Mouse (Mus musculus): Measurements from ENCODE around the gene Vmn2r124. TPM values are rescaled to one million over a fixed set of nuclear protein-coding genes. Genes with fewer than 3 reads are reported as not detected.
"Not testable (repeated sequence)": the region's sequence is repeated elsewhere in the genome, so short reads cannot be mapped to it uniquely, and the experiment has no call there.

Gene Vmn2r124
- under 1 TPM in 13 of 26 experiments, not detected in 13; 0.04 to 0.33 (median 0.15) TPM for total RNA-seq (2018; cell fraction: chromatin; rRNA removed)
- not detected for total RNA-seq (2018; cell fraction: cytosol; rRNA removed)
- under 1 TPM in 15 of 26 experiments, not detected in 11; 0.05 to 0.21 (median 0.10) TPM for total RNA-seq (2018; cell fraction: nucleus; rRNA removed)
- polyA plus RNA-seq (2018) = not detected in 3 replicates

DNA sequence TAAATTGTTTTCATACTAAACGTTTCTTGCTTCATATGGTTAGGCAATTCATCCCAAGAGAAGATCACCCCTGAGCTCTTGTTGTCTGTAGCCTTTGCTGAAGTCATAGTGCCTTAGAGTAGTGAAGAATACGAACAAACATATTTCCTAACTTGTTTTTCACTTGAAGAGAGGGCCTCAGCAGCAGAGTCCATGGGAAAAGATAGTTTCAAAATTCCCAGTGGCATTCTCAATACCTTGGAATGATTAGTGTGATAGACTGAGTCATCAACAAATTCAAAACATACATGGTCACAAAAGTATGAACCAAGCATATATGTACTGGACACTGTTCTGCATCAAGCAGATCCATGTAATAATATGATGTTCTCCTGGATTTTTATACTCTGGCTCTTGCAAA, at the start of gene Vmn2r124:
Gene Vmn2r124 (plus strand): TSS at position 301 of the 400 bp plus-strand sequence.
- 50% methylated on average over 2 of the region's 2 CpGs for WGBS (ENCODE audit: missing documents)

DNA sequence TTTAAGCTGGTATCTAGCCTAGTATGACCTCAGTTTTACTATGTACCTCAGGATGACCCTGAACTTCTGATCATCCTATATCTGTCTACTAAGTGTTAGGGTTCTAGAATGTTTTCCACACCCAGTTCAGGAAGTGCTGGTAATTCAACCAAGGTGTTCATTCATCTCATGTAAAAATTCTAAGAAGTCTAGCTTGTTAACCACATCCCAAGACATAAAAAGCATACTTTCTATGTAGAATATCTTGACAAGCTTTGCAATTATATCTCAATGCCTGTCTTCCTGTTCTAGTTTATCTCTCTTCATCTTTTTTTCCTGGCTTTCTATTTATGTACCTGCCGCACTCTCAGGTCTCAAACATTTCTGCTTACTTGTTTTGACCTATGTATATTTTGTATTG, 44.5 kb upstream of the Vmn2r124 start:
- H3K4me3 ChIP-seq (ENCODE audit: inconsistent target) = no peak overlapping the region
- no peak overlapping the region for H3K27ac ChIP-seq
- H3K79me2 ChIP-seq (ENCODE audit: inconsistent target) = no peaks in the 10 kb centered on the region
- 100% methylated on average over 1 of the region's 1 CpGs for WGBS (ENCODE audit: missing documents)
- no peaks in the 10 kb centered on the region for H3K36me3 ChIP-seq (ENCODE audit: inconsistent target)

More for the DNA sequence above, at the start of gene Vmn2r124:
- Histone ChIP-seq H3K27ac (no peak within 1 kb of the TSS), H3K79me2 (ENCODE audit: inconsistent target) (no peaks in the 10 kb centered on the region), H3K4me3 (ENCODE audit: inconsistent target) (no peak within 1 kb of the TSS), H3K36me3 (ENCODE audit: inconsistent target) (no peaks in the 10 kb centered on the region)

DNA sequence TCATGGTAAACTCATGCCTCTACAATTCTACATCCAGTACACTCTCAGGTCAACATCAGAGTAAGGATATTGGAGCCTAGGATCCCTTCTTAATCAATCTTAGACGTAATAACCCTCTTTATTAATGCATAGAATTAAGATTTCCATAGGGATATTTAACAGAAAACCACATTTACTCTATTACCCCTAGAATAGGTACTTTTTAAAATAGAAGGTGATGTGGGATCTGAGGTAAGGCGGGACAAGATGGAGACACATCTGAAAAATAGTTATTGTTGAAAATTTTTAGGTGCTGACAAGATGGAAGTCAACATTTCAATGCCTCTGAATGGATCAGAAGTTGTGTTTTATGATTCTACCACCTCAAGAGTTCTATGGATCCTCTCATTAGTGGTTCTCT, 27.8 kb upstream of the Vmn2r124 start, which contains the start of gene Fpr-rs4:
Gene Fpr-rs4 (plus strand): TSS at position 301 of the 400 bp plus-strand sequence.
- no peak within 1 kb of the TSS for H3K27ac ChIP-seq
- no peak within 1 kb of the TSS for H3K4me3 ChIP-seq (ENCODE audit: inconsistent target)
- no peaks in the 10 kb centered on the region for H3K79me2 ChIP-seq (ENCODE audit: inconsistent target)
- WGBS (ENCODE audit: missing documents) = 65% methylated on average over 2 of the region's 2 CpGs
- no peaks in the 10 kb centered on the region for H3K36me3 ChIP-seq (ENCODE audit: inconsistent target)

DNA sequence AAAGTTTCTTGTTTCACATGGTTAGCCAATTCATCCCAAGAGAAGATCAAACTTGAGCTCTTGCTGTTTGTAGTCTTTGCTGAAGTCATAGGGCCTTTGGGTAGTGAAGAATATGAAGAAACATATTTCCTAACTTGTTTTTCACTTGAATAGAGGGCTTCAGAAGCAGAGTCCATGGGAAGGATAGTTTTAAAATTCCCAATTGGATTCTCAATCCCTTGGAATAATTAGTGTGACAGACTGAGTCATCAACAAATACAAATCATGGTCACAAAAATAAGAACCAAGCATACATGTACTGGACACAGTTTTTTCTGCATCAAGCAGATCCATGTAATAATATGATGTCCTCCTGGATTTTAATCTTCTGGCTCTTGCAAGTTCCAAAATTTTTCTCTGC, 35.5 kb downstream of the Vmn2r124 start, which contains the start of gene Vmn2r91:
Gene Vmn2r91 (plus strand): TSS at position 301 of the 400 bp plus-strand sequence.
- not testable (repeated sequence) for H3K27ac ChIP-seq; H3K79me2 ChIP-seq (ENCODE audit: inconsistent target); H3K36me3 ChIP-seq (ENCODE audit: inconsistent target); H3K4me3 ChIP-seq (ENCODE audit: inconsistent target)

DNA sequence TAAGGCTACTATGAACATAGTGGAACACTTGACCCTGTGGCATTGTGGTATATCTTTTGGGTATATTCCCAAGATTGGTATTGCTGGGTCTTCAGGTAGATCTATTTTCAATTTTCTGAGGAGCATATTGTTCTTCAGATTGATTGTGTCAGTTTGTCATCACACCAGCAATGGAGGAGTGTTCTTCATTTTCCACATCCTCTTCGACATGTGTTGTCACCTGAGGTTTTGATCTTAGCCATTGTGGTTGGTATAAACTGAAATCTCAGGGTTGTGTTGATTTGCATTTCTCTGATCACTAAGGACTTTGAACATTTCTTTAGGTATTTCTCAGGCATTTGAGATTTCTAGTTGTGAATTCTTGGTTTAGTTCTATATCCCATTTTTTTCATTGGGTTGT, 46.4 kb downstream of the Vmn2r124 start:
- WGBS (ENCODE audit: missing documents) = 83% methylated on average over 1 of the region's 1 CpGs
- not testable (repeated sequence) for H3K27ac ChIP-seq; H3K79me2 ChIP-seq (ENCODE audit: inconsistent target); H3K4me3 ChIP-seq (ENCODE audit: inconsistent target); H3K36me3 ChIP-seq (ENCODE audit: inconsistent target)

DNA sequence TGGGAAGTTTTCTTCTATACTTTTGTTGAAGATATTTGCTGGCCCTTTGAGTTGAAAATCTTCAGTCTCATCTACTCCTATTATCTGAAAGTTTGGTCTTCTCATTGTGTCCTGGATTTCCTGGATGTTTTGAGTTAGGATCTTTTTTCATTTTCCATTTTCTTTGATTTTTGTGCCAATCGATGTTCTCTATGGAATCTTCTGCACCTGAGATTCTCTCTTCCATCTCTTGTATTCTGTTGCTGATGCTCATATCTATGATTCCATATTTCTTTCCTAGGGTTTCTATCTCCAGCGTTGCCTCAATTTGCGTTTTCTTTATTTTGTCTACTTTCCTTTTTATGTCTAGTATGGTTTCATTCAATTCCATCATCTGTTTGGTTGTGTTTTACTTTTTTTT, 53.0 kb downstream of the Vmn2r124 start:
- not testable (repeated sequence) for H3K4me3 ChIP-seq (ENCODE audit: inconsistent target); H3K27ac ChIP-seq; H3K79me2 ChIP-seq (ENCODE audit: inconsistent target); H3K36me3 ChIP-seq (ENCODE audit: inconsistent target)
- WGBS (ENCODE audit: missing documents) = 90% methylated on average over 3 of the region's 3 CpGs

Other genes starting within 250 kb of the Vmn2r124 start
- 0.64 to 1.0 TPM (median 0.86 TPM) in 3 replicates for gene Spaca6, start 222.3 kb upstream of the Vmn2r124 start, polyA plus RNA-seq (2018)
- not detected in 3 replicates for gene Has1, start 194.2 kb upstream of the Vmn2r124 start, polyA plus RNA-seq (2018)
- 1.2 to 2.3 TPM (median 2.2 TPM) in 3 replicates for gene Fpr1, start 165.5 kb upstream of the Vmn2r124 start, polyA plus RNA-seq (2018)
- 1.1 to 6.3 TPM (median 2.6 TPM) in 3 replicates for gene Fpr2, start 161.6 kb upstream of the Vmn2r124 start, polyA plus RNA-seq (2018)
- gene Fpr3, start 161.6 kb upstream of the Vmn2r124 start, polyA plus RNA-seq (2018) = not detected in 3 replicates
- gene Fpr-rs4, start 27.7 kb upstream of the Vmn2r124 start, polyA plus RNA-seq (2018) = not detected in 3 replicates
- not detected in 3 replicates for gene Vmn2r91, start 35.6 kb downstream of the Vmn2r124 start, polyA plus RNA-seq (2018)
- gene Vmn2r92, start 102.5 kb downstream of the Vmn2r124 start, polyA plus RNA-seq (2018) = not detected in 3 replicates
- not detected in 3 replicates for gene Vmn2r94, start 228.3 kb downstream of the Vmn2r124 start, polyA plus RNA-seq (2018)
- not detected in 3 replicates for gene Vmn2r93, start 248.7 kb downstream of the Vmn2r124 start, polyA plus RNA-seq (2018)